Mouse (Mus musculus) lung, embryonic 14.5 days (tissue): Measurements from ENCODE around the gene Ncam2. TPM values are rescaled to one million over a fixed set of nuclear protein-coding genes. Genes with fewer than 3 reads are reported as not detected.

Source experiments
- ATAC-seq: fragments of 200-750 bp; cut with Nextera tagmentation; 2 replicates; pipeline ENCODE4 v1.8.0; 2017; ENCODE audit warnings: mild to moderate bottlenecking, moderate TSS enrichment, moderate library complexity; ENCODE audit not compliant: insufficient read depth
- DNase-seq: peaks from one replicate; pipeline ENCODE4 v3.0.0-alpha.2; 2015
- H3K27ac ChIP-seq: fragments of 300-500 bp; sonication (generic); 2 replicates; pipeline ENCODE4 v1.5.1; 2014; ENCODE audit warnings: low read depth, mild to moderate bottlenecking, moderate library complexity
- H3K27me3 ChIP-seq: fragments of 300-500 bp; sonication (generic); 2 replicates; pipeline ENCODE4 v1.6.1; 2014; ENCODE audit warnings: low read length, control low read depth; ENCODE audit not compliant: insufficient read depth
- H3K36me3 ChIP-seq: fragments of 300-500 bp; sonication (generic); 2 replicates; pipeline ENCODE4 v1.6.1; 2014; ENCODE audit warnings: control low read depth; ENCODE audit not compliant: insufficient read depth
- H3K4me1 ChIP-seq: fragments of 300-500 bp; sonication (generic); 2 replicates; pipeline ENCODE4 v1.6.1; 2014; ENCODE audit warnings: antibody characterized with exemption, control low read depth; ENCODE audit not compliant: insufficient read depth
- H3K4me2 ChIP-seq: fragments of 300-500 bp; sonication (generic); 2 replicates; pipeline ENCODE4 v1.6.1; 2014; ENCODE audit warnings: mild to moderate bottlenecking
- H3K4me3 ChIP-seq: fragments of 300-500 bp; sonication (generic); 2 replicates; pipeline ENCODE4 v1.5.1; 2014; ENCODE audit warnings: low read depth, low read length
- H3K9ac ChIP-seq: fragments of 300-500 bp; sonication (generic); 2 replicates; pipeline ENCODE4 v1.6.1; 2014
- H3K9me3 ChIP-seq: fragments of 300-500 bp; sonication (generic); 2 replicates; pipeline ENCODE4 v1.6.1; 2016; ENCODE audit warnings: low read depth, low read length, control low read depth
- CTCF ChIP-seq: IDR thresholded peaks from 2 replicates; pipeline ENCODE4 v1.5.1; 2016; ENCODE audit warnings: antibody characterized with exemption, low read depth
- WGBS: fragments of 180-500 bp; shearing (Covaris S2); extraction: QIAGEN DNeasy Blood & Tissue Kit; methylation state at CpG from one replicate; pipeline ENCODE4 v1.1.7; 2014; 5-methylcytosine and 5-hydroxymethylcytosine counted together
- polyA plus RNA-seq: library from polyadenylated mRNA; unstranded; fragments of >200 nt; fragmentation: Nextera tagmentation; extraction: Ambion mirVana; gene quantifications from 2 replicates; pipeline ENCODE4 v1.2.1, GENCODE M21; 2014

Gene Ncam2
- 0.07 and 0.12 TPM in 2 replicates for polyA plus RNA-seq

DNA sequence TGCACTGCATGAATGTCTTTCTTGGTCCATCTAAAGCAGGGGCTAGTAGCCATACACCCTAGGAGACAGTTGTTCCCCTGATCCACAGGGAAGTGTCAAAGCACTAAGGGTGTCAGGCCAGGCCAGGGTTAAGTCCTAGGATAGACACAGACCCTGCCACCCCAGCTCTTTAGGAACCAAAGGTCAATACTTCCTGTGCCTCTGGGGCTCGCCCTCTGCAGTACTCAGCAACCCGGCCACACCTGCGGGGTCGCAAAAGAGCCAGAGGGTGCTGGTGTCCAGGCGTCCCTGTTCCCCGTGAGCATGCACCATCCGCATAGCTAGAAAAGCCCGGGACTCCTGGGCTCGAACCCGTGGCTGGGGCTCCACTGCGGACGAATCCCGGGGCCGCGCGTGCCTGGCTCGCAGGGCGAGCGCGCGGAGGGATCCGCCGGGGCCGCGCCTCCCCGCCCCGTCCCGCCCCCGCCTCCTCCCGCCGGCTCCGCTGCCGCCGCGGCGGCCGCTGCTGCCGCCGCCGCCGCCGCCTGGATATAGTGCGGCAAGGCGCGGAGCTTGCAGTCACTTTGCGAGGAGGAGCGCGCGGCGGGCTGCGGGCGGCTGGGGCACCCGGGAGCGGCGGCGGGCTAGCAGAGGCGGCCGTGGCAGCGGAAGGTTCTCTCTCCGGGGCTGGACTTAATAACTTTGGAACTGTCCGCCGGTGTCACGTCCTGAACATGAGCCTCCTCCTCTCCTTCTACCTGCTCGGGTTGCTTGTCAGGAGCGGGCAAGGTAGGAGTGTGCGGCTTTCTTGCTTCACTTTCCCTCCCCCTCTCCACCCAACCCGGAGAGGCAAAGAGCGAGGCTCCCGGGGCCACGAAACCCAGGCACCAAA is at the start of gene Ncam2:
Gene Ncam2 (plus strand): TSS at position 497 of the 871 bp plus-strand sequence.
- WGBS: under 1% methylated on average over 57 of the region's 70 CpGs
- H3K4me2 ChIP-seq: peak within 1 kb of the TSS; percentile 97
- H3K27me3 ChIP-seq: no peaks in the 10 kb centered on the region
- ATAC-seq: peak; percentile 87
- TF ChIP-seq CTCF: no peak
- peak within 1 kb of the TSS; percentile 55 for H3K4me3 ChIP-seq
- peak within 1 kb of the TSS; percentile 58 for H3K9ac ChIP-seq
- H3K4me1 ChIP-seq: no peaks in the 10 kb centered on the region
- H3K9me3 ChIP-seq: no peaks in the 10 kb centered on the region
- DNase-seq: peak; percentile 78
- no peaks in the 10 kb centered on the region for H3K36me3 ChIP-seq
- H3K27ac ChIP-seq: no peak within 1 kb of the TSS

DNA sequence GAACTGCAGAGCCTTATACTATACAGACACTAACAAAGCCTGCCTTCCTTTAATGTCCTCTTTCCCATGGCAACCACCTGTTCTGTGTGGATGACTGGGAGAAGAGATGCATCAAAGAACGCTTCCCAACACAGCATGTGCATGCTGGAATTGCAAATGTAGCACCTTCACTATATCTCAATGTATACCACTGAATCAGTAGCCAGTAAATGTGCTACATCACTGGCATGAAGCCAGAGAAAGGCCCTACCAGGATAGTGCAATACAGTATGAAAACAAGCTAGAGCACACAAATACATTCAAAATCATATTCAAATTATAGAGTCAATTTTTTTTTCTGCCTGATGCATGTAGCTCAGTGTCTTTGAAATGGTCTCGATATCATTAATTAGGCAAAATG is 29.7 kb upstream of the Ncam2 start:
- WGBS: 80% methylated on average over 2 of the region's 2 CpGs
- Histone ChIP-seq H3K9ac (no peak overlapping the region), H3K4me2 (no peak overlapping the region), H3K4me1 (no peaks in the 10 kb centered on the region), H3K9me3 (no peaks in the 10 kb centered on the region), H3K27ac (no peak overlapping the region), H3K4me3 (no peak overlapping the region), H3K27me3 (no peaks in the 10 kb centered on the region), H3K36me3 (no peaks in the 10 kb centered on the region)
- peak; percentile 2 for DNase-seq
- TF ChIP-seq CTCF: no peak
- ATAC-seq: no peak

DNA sequence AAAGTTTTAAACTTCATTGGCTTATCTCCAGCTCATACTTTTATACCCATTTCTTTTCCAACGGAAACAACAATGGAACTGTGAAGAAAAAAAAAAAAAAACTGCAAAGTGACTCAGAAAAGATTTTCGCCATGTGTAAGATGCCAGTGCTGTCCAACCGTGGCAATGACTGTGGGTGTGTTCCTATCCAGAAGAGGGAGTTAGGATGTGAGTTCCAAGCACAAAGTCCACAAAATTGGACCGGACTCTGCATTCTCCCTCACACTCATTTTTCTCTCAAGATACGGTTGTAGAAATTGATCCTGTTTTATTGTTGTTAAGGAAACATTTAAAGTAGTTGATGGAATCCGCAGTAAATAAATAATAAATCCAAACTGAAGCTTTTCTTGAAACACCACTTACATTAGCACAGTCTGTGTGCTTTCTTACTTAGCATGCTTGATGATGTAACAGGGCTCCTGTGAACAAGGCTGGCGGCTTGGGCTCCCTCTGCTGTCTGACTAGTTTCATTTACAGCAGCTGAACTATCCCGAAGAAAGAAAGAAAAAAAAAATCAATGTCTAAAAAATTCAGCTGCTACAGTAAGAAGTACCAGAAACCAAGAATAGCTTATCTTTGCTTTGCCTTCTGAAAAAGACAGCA is 25.1 kb upstream of the Ncam2 start:
- H3K4me1 ChIP-seq: no peaks in the 10 kb centered on the region
- WGBS: 46% methylated on average over 8 of the region's 8 CpGs
- H3K36me3 ChIP-seq: no peaks in the 10 kb centered on the region
- peak; percentile 83; the same call in 1 of the 2 replicates for ATAC-seq
- H3K4me2 ChIP-seq: no peak overlapping the region
- no peak overlapping the region for H3K9ac ChIP-seq
- H3K9me3 ChIP-seq: no peaks in the 10 kb centered on the region
- no peak overlapping the region for H3K4me3 ChIP-seq
- no peak overlapping the region for H3K27ac ChIP-seq
- DNase-seq: peak; percentile 78
- peak; percentile 59; the same call in 1 of the 2 replicates for TF ChIP-seq CTCF
- no peaks in the 10 kb centered on the region for H3K27me3 ChIP-seq

DNA sequence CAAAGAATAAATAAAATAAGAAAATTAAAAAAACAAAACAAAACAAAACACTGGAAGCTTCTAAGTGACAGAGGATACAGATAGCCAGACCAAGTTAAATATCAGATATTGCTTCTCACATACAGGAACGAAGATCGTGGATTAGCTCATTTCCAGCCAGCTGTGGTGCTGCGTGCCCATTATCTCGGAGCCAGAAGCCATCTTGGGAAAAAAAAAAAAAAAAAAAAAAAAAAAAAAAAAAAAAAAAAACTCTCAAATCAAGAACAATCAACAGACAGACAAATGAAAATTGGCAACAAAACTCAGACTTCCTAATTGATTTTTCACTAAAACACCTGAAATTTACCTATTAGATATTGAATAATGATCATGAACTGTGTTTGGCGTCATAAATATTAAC is 20.7 kb upstream of the Ncam2 start:
- DNase-seq (no peak), ATAC-seq (no peak)
- no peaks in the 10 kb centered on the region for H3K9me3 ChIP-seq
- H3K36me3 ChIP-seq: no peaks in the 10 kb centered on the region
- no peak overlapping the region for H3K4me2 ChIP-seq
- no peaks in the 10 kb centered on the region for H3K4me1 ChIP-seq
- TF ChIP-seq CTCF: no peak
- 84% methylated on average over 5 of the region's 5 CpGs for WGBS
- no peak overlapping the region for H3K4me3 ChIP-seq
- no peak overlapping the region for H3K27ac ChIP-seq
- no peaks in the 10 kb centered on the region for H3K27me3 ChIP-seq
- no peak overlapping the region for H3K9ac ChIP-seq

GRCm38 (mm10) chr16:81187579-81188179 is 12.8 kb upstream of the Ncam2 start:
- no peaks in the 10 kb centered on the region for H3K4me1 ChIP-seq
- ATAC-seq: no peak
- H3K27me3 ChIP-seq: no peaks in the 10 kb centered on the region
- H3K9ac ChIP-seq: no peak overlapping the region
- H3K9me3 ChIP-seq: no peaks in the 10 kb centered on the region
- H3K27ac ChIP-seq: no peak overlapping the region
- H3K4me3 ChIP-seq: no peak overlapping the region
- WGBS: 60% methylated on average over 16 of the region's 16 CpGs
- DNase-seq: no peak
- no peak overlapping the region for H3K4me2 ChIP-seq
- TF ChIP-seq CTCF: no peak
- no peaks in the 10 kb centered on the region for H3K36me3 ChIP-seq

GRCm38 (mm10) chr16:81191621-81192020 is 8.9 kb upstream of the Ncam2 start:
- Histone ChIP-seq H3K27me3 (no peaks in the 10 kb centered on the region), H3K27ac (no peak overlapping the region), H3K9me3 (no peaks in the 10 kb centered on the region), H3K4me3 (no peak overlapping the region), H3K36me3 (no peaks in the 10 kb centered on the region), H3K4me2 (no peak overlapping the region), H3K9ac (no peak overlapping the region), H3K4me1 (no peaks in the 10 kb centered on the region)
- 80% methylated on average over 2 of the region's 2 CpGs for whole genome bisulfite sequencing
- ATAC-seq (no peak), DNase-seq (no peak)
- TF ChIP-seq CTCF: no peak

DNA sequence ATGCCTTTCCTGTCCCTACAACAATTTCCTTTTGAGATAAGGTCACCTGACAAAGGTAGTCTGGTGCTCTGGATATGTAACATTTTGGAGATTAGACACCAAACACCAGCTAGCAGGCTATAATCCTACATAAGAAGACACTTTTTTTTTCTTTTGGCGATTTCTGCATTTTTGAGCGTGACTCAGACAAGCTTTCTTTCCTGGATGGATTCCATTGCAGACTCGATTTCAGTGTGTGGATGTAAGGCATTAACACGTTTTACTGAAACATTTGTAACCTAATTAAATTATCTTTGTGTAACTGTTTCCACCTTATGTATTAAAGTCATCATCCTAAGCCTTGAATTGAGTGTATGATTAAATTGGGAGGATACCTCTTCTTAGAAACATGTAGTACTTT is 7.9 kb upstream of the Ncam2 start:
- DNase-seq (no peak), ATAC-seq (no peak)
- Histone ChIP-seq H3K27ac (no peak overlapping the region), H3K4me2 (no peak overlapping the region), H3K36me3 (no peaks in the 10 kb centered on the region), H3K9me3 (no peaks in the 10 kb centered on the region), H3K27me3 (no peaks in the 10 kb centered on the region), H3K9ac (no peak overlapping the region), H3K4me3 (no peak overlapping the region), H3K4me1 (no peaks in the 10 kb centered on the region)
- WGBS: 62% methylated on average over 4 of the region's 4 CpGs
- TF ChIP-seq CTCF: no peak
